Mouse (Mus musculus): ENCODE results near the gene Agbl1. TPM values are rescaled to one million over a fixed set of nuclear protein-coding genes. Genes with fewer than 3 reads are reported as not detected.

The Agbl1 gene
- polyA plus RNA-seq, 1 experiment, result not detected

DNA sequence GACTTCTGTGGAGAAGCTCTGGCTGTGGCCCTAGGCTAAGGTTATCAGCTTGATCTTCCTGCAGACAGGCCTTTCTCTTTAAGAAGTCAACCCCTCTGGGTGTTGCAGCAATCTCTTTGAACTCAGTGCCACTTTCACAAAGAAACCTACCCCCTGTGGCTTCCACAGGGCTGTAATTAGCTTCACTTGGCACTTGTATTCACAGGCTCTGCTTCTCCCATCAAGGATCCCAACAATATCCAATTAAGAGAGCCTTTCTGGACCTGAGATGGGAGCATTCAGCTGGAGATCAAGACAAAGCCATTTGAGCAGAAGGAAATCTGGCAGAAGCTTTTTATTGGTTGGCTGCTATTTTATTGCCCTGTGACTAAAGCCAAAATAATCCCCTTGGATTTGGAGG, 208.9 kb downstream of the Agbl1 start:
- no peak overlapping the region for H3K27ac ChIP-seq (ENCODE audit: insufficient read depth, low read depth, low read length)
- H3K4me3 ChIP-seq (ENCODE audit: insufficient read depth, low read length), result no peak overlapping the region
- TF ChIP-seq CTCF (IDR thresholded peaks at IDR 0.05; ENCODE audit: low read depth, low read length) (no peak), POLR2A (IDR thresholded peaks at IDR 0.05; ENCODE audit: borderline replicate concordance, low read depth, low read length) (no peak)
- no peaks in the 10 kb centered on the region for H3K4me1 ChIP-seq (ENCODE audit: control insufficient read depth, insufficient read depth, low read length)

DNA sequence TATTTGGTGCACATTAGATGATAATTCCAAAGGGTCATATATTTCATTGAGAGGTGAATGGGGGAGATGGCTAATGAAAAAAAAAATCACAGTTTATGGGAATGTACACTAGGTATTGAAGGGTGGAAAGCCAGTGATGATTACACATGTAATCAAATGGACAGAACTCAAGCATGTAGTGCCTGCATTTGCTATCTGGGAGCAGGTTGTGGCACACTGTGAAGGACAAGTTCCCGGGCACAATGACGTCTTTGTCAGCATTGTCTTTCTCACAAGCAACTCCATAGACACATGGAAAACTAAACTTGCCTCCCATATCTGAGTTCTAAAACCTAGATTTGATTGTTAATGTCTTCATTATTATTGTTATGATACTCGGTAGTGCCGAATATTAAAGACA, 209.3 kb downstream of the Agbl1 start:
- TF ChIP-seq POLR2A (IDR thresholded peaks at IDR 0.05; ENCODE audit: borderline replicate concordance, low read depth, low read length) (no peak), CTCF (IDR thresholded peaks at IDR 0.05; ENCODE audit: low read depth, low read length) (no peak)
- Histone ChIP-seq H3K27ac (ENCODE audit: insufficient read depth, low read depth, low read length) (no peak overlapping the region), H3K4me1 (ENCODE audit: control insufficient read depth, insufficient read depth, low read length) (no peaks in the 10 kb centered on the region), H3K4me3 (ENCODE audit: insufficient read depth, low read length) (no peak overlapping the region)

DNA sequence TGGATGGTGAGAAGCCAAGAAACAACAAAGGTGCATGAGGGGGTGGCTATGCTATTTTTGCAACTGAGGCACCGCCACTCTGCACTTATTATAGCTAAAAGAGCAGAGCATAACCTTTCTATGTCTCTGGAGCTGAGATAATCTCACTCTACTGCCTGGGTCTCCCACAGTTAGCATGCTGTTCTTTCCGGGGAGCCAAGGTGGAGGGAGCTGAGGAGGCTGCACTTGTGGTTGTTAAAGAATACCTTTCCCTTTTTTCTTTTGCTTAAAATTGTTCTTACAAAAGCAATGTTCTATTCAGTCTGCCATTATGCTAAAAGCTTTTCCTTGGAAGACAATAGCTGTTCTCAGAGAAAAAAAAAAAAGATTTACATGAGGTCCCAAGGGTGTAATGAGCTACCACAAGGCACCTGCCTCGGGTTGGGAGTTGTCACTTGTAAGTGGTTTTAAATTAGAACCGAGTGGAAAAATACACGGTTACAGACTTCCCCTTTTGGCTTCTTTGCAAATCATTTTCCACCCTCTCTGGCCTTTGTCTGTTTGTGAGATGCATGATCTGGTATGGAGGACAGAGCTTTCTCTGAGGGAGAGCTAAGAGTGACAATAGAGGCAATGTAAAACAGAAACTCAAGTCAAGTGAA, 232.8 kb downstream of the Agbl1 start:
- H3K4me1 ChIP-seq (ENCODE audit: control insufficient read depth, insufficient read depth, low read length), result no peaks in the 10 kb centered on the region
- no peak overlapping the region for H3K27ac ChIP-seq (ENCODE audit: insufficient read depth, low read depth, low read length)
- TF ChIP-seq POLR2A (IDR thresholded peaks at IDR 0.05; ENCODE audit: borderline replicate concordance, low read depth, low read length) (no peak), CTCF (IDR thresholded peaks at IDR 0.05; ENCODE audit: low read depth, low read length) (no peak)
- no peak overlapping the region for H3K4me3 ChIP-seq (ENCODE audit: insufficient read depth, low read length)

DNA sequence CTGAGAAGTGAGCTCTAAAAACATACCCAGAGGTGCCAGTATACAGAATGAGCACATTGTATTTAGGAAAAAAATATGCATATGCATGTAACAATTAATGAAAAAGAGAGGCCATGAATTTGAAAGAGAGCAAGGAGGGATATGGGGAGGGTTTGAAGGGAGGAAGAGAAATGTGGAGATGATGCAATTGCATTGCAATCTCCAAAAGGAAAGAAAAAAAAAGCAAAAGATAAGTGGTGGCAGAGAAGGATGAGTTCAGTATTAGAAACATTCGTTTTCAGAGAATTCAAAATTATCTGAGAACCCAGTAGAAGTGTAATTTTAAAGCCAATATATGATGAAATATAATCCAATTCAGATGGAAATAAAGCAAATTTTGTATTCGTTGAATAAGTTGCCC, 236.7 kb downstream of the Agbl1 start:
- TF ChIP-seq CTCF (IDR thresholded peaks at IDR 0.05; ENCODE audit: low read depth, low read length) (no peak), POLR2A (IDR thresholded peaks at IDR 0.05; ENCODE audit: borderline replicate concordance, low read depth, low read length) (no peak)
- H3K4me1 ChIP-seq (ENCODE audit: control insufficient read depth, insufficient read depth, low read length), result no peaks in the 10 kb centered on the region
- H3K4me3 ChIP-seq (ENCODE audit: insufficient read depth, low read length), result no peak overlapping the region
- H3K27ac ChIP-seq (ENCODE audit: insufficient read depth, low read depth, low read length), result no peak overlapping the region

DNA sequence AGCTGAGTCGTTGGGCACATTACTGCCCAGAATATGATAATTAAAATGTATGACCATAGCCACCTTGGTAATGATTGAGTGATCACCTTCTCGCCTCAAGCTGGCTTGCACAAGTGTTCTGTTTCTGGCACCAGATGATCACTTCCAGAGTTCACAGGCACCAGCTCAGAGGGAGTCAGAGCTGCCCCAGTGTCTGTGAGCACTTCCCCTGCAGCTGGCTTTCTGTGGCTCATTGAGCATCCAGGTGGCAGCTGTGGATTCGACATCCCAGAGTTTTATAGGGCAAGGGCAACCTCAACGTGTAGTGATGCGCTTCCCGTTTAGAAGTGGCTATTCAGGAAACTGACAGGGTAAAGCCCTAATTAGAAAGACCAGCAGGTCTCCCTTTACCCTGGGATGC, 244.5 kb downstream of the Agbl1 start:
- no peak overlapping the region for H3K27ac ChIP-seq (ENCODE audit: insufficient read depth, low read depth, low read length)
- no peaks in the 10 kb centered on the region for H3K4me1 ChIP-seq (ENCODE audit: control insufficient read depth, insufficient read depth, low read length)
- no peak overlapping the region for H3K4me3 ChIP-seq (ENCODE audit: insufficient read depth, low read length)
- TF ChIP-seq CTCF (IDR thresholded peaks at IDR 0.05; ENCODE audit: low read depth, low read length) (no peak), POLR2A (IDR thresholded peaks at IDR 0.05; ENCODE audit: borderline replicate concordance, low read depth, low read length) (no peak)

DNA sequence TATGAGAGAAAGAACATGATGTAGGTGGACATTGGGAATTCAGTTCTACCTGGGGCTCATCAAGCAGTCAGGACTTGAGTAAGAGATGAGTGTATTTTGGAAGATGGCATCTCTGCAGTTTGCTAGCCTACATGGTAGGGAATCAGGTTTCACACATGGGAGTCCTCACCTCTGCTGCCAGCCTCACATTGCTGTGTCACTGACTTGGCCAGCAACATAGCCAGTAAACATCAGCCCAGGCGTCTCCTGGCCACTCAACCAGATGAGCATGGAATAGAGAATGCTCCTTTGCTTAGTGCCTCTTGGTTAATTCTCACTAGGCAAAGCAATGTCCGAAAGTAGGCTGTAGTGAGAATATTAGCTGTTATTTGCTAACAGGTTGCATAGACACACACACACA, 255.9 kb downstream of the Agbl1 start:
- H3K27ac ChIP-seq (ENCODE audit: insufficient read depth, low read depth, low read length), result no peak overlapping the region
- H3K4me1 ChIP-seq (ENCODE audit: control insufficient read depth, insufficient read depth, low read length), result no peaks in the 10 kb centered on the region
- no peak overlapping the region for H3K4me3 ChIP-seq (ENCODE audit: insufficient read depth, low read length)
- no peak for TF ChIP-seq POLR2A (IDR thresholded peaks at IDR 0.05; ENCODE audit: borderline replicate concordance, low read depth, low read length)
- no peak for TF ChIP-seq CTCF (IDR thresholded peaks at IDR 0.05; ENCODE audit: low read depth, low read length)

DNA sequence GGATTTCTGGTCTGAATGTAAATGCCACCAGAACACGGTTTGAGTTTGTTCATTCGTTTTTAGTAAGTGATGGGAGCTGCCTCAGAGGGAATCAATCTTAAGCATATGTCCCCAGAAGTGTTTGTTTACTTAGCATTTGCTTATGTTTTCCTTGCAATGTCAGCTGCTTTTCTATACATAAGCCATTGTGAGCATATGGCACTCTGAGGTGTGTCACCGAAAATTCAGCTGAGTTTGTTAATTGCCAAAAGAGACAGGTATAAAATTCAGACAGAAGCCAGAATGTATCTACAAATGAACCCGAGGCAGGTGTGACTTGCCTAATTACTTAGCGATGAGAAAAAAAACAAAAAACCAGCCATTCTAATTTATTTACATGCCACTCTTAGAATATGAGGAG, 257.8 kb downstream of the Agbl1 start:
- no peak overlapping the region for H3K27ac ChIP-seq (ENCODE audit: insufficient read depth, low read depth, low read length)
- H3K4me1 ChIP-seq (ENCODE audit: control insufficient read depth, insufficient read depth, low read length), result no peaks in the 10 kb centered on the region
- TF ChIP-seq CTCF (IDR thresholded peaks at IDR 0.05; ENCODE audit: low read depth, low read length), result no peak
- TF ChIP-seq POLR2A (IDR thresholded peaks at IDR 0.05; ENCODE audit: borderline replicate concordance, low read depth, low read length), result no peak
- no peak overlapping the region for H3K4me3 ChIP-seq (ENCODE audit: insufficient read depth, low read length)

DNA sequence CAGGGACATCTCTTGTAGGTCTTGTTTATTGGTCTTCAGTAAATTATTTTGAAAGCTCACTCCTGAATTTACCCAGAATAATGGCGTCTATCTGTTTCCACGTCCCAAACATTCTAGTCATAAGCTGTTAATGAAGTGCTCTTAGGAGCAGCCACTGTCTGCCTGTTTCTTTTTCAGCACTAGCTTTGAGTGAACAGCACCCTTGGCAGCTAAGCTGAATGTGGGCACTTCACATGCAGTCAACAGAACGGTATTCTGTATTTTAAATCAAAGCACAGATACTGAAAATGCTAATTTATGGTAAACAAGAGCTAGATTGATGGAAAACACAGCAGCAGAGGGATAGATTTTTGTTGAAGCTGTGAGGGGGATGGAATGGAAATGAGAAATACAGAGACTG, 294.6 kb downstream of the Agbl1 start:
- no peak overlapping the region for H3K4me3 ChIP-seq (ENCODE audit: insufficient read depth, low read length)
- TF ChIP-seq CTCF (IDR thresholded peaks at IDR 0.05; ENCODE audit: low read depth, low read length) (no peak), POLR2A (IDR thresholded peaks at IDR 0.05; ENCODE audit: borderline replicate concordance, low read depth, low read length) (no peak)
- H3K27ac ChIP-seq (ENCODE audit: insufficient read depth, low read depth, low read length), result no peak overlapping the region
- no peaks in the 10 kb centered on the region for H3K4me1 ChIP-seq (ENCODE audit: control insufficient read depth, insufficient read depth, low read length)

DNA sequence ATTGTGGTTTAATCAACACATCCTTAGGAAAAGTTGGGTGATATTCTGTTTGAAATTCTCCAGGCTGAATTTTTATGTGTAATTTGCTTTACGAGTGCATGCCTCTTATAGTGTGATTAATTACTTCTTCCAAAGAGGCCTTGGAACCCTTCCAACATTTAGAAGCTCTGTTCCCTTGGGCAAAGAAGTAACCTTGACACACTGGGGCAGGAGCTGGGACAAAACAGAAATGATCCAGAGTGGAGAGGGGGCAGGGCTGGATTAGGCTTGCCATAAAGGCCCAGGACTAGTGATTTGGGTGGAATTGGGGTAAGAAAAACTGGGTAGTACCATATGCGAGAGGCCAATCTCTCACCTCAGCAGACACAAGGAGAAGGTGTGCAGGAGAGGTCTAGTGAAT, 316.8 kb downstream of the Agbl1 start:
- Histone ChIP-seq H3K4me1 (ENCODE audit: control insufficient read depth, insufficient read depth, low read length) (no peaks in the 10 kb centered on the region), H3K27ac (ENCODE audit: insufficient read depth, low read depth, low read length) (no peak overlapping the region), H3K4me3 (ENCODE audit: insufficient read depth, low read length) (no peak overlapping the region)
- no peak for TF ChIP-seq CTCF (IDR thresholded peaks at IDR 0.05; ENCODE audit: low read depth, low read length)
- TF ChIP-seq POLR2A (IDR thresholded peaks at IDR 0.05; ENCODE audit: borderline replicate concordance, low read depth, low read length), result no peak

DNA sequence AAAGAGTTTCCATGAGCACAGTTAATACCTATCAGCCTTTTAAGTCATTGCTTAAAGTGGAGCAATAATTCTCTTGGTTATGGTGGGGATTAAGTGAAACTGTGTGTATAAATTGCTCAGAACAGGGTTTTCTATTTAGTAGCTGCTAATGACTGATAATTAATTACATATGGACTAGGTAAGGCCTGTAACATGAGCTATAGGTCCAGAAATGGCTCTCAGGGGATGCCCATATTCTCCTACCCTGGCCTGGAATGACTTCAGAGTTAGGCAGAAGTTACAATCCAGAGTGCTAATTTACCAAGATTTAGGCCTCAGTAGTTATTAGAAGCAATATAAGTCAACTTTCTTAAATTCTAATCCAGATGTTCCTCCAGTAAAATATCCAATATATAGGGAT, 317.6 kb downstream of the Agbl1 start:
- H3K4me3 ChIP-seq (ENCODE audit: insufficient read depth, low read length), result no peak overlapping the region
- H3K27ac ChIP-seq (ENCODE audit: insufficient read depth, low read depth, low read length), result no peak overlapping the region
- no peaks in the 10 kb centered on the region for H3K4me1 ChIP-seq (ENCODE audit: control insufficient read depth, insufficient read depth, low read length)
- TF ChIP-seq POLR2A (IDR thresholded peaks at IDR 0.05; ENCODE audit: borderline replicate concordance, low read depth, low read length), result no peak
- TF ChIP-seq CTCF (IDR thresholded peaks at IDR 0.05; ENCODE audit: low read depth, low read length), result no peak

DNA sequence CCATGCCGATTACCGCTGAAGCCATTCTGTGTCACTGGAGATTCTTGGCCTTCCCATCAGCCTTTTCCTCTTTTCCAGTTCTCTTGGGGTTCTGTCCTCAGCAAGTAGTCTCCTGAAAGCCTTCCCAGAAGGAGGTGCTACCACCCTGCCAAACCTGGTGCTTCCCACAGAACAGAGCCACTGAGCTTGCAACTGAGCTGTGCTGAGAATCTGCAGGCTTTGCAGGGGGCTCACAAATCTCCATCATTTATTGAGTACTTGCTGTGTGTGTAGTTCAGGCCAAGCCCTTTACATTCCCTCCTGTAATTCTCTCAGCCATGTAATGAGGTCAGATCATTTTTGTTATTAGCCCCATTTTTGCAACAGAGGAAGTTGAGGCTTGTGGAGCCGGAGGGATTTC, 322.2 kb downstream of the Agbl1 start:
- TF ChIP-seq POLR2A (IDR thresholded peaks at IDR 0.05; ENCODE audit: borderline replicate concordance, low read depth, low read length), result no peak
- TF ChIP-seq CTCF (IDR thresholded peaks at IDR 0.05; ENCODE audit: low read depth, low read length), result no peak
- Histone ChIP-seq H3K4me3 (ENCODE audit: insufficient read depth, low read length) (no peak overlapping the region), H3K27ac (ENCODE audit: insufficient read depth, low read depth, low read length) (no peak overlapping the region)

More for the DNA sequence above, 322.2 kb downstream of the Agbl1 start:
- H3K4me1 ChIP-seq (ENCODE audit: control insufficient read depth, insufficient read depth, low read length), result no peaks in the 10 kb centered on the region
